Mouse (Mus musculus) regulatory T cell (primary cell): ENCODE data around the gene Palld.

Experiments
- in situ Hi-C: fragments of 300-600 bp; cut with MboI, MseI; formaldehyde crosslinking; loops from one replicate; pipeline ENCODE4 v1.15.1; 2025; ENCODE audit warnings: high pct_unique_total_duplicates

The Palld gene

DNA sequence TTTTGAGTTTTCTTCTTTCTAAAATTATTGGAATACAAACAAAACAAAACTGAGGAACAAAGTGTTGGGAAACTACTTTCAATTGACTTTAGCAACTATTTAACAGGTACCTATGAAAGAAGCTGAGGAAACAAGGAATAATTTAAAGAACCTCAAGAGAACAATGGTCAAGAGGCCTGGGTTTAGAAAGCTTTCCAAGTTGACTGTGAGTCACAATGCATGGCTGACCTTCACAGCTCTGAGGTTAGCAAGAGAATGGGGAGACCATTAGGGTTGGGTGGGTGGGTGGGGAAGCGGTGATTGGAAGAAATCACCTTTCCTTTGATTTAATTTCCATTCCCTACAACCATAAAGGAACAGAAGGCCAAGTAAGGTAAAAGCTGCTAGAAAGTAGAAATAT is 35.6 kb downstream of the Palld start:
- in situ Hi-C loops = no loop called here

DNA sequence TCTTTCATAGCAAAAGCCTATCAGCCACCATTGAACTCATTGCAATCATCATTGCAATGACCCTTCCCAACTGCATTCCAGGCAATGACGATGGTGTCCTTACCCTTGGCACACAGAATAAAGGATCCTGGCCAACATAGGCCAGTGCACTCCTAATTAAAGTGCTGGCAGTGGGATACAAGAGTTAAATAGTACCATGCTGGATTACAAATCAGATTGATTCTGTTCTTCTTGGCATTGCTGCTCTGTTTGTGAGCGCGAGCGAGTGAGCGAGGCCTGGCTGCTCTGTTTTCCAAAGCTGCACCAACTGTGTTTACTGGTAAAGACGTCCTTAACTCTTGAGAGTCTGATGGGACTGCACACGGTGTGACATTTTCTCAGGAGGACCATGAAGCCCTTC is 37.1 kb downstream of the Palld start:
- in situ Hi-C loops = no loop called here

DNA sequence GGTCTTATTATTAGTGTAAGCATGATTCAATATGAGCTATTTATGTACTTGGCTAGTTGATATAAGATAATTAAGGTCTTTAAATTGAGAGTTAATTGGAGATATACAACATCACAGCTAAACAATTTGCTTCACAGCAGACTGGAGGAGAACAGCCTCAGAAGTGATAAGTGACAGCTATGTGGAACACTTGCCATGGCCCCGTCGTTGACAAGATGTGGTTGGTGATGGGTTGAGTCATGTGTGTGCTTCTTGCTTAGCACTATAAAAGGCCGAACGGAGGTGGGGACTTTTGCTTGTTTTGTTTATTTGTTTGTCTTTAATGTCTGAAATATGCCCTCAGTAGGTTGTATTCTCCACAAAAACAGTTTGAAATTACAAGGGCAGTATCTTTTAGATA is 51.2 kb downstream of the Palld start:
- in situ Hi-C loops = no loop called here

DNA sequence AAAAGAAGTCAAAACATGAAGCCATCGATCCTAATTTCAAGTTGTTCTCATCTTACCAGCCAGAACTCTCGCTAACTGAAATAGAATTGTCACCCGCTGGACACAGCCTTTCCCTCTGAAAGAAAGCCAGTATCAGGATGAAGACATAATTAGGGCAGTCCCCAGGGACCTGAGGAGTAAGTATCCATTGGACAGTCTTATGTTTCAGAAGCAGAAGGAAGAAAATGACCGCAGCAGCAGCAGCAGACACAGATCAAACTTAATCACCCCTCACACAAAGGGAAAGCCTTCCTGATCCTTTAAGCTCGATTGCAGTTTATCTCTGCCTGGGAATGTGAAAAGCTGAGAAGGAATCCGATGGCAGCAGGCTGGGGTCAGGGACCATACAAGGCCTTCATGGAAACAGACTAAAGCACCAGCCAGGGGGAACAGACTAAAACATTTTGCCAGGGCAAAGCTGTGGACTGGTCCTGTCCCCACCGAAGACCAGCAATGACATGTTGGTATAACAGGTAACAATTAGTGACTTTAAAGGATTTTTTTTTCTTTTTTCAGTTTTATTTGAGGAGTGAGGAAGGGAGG is 53.8 kb downstream of the Palld start:
- in situ Hi-C loops = no loop called here

DNA sequence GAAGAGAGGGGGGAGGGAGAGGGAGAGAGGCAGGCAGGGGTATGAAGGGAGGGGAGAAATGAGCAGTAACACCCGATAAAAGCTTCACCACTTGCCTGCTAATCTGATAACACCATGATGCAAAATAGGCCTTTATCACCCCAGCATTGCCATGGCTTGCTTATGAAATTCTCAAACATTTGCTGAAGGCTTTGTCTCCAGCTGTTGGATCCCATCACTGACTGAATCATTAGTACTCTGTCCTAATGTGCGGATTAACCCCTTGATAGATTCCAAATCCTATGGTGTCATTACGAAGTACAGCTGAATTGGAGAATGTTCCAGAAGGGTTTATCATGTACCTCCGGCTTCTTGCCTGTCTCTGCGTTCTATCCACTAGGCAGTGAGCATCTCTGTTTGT is 55.0 kb downstream of the Palld start:
- in situ Hi-C loops = no loop called here

DNA sequence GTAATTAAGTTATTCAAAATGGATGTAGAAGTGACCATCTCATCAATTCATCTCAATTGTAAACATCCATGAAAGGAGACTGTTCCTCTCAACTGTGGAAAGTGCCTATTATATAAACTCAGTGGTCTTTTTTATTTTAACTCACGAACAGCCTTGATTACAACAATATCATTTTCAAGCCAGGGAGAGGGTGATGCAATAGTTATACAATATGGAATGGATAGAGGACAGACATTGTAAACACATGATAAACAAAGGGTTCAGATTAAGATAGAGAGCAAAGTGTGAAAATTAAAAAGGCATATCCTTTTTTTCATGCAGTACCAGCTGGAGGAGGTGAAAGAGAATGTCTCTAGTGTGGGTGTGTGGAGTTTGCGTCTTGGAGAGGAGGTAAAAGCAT is 57.5 kb downstream of the Palld start:
- in situ Hi-C loops = no loop called here

DNA sequence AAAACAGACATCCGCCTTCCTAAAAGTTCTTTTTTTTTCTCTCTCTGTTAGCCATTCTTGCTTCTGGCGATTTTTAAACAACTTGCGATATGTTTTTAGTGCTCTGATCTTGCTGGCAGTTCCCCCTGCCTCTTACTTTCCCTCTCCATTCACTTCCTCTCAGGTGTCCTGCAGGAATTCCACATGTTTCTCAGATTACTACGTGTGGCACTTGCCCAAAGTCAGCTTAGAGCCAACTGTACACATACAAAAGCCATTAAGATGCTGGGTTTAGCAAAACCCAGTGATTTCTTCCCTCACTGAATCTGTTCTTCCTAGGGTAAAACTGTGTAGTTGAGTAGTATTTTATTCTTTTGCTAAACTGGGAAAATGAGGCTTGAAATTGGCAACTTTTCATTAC is 57.9 kb downstream of the Palld start:
- in situ Hi-C loops = no loop called here

DNA sequence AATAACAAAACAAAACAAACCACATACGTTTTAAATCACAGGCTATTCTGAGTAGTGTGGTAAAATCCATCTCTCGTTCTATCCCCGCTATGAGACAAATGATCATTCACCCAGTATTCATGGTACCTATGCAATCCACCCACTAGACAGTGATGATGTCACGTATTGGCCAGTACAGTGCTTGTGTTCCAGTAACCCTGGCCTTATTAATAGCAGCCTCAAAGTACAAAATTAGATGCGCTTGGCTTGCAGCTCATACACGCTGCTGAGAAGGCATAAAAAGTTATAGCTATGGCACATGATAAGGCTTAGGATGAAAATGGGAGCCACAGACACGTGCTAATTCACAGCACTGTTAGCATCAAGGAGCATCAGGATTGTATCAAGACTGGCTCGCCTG is 58.7 kb downstream of the Palld start:
- in situ Hi-C loops = no loop called here

DNA sequence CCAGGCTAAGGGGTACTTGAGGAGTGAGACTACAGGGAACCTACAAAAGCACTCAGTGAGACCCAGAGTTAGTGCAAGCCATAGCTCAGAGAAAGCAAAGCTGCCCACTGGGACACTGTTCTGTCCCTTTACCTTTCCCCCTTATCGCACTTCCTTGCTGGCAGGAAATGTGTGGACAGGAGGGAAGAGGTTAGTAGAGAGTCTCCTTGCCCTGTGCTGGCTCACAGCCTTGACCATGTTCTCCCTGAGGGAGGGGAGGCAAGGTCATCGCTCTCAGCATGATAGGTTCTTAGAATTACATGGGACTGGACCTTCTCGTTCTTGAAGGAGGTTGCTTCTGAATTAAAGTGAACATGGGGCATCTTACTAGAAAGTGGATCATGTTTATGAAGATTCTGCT is 69.3 kb downstream of the Palld start:
- in situ Hi-C loops = no loop called here

DNA sequence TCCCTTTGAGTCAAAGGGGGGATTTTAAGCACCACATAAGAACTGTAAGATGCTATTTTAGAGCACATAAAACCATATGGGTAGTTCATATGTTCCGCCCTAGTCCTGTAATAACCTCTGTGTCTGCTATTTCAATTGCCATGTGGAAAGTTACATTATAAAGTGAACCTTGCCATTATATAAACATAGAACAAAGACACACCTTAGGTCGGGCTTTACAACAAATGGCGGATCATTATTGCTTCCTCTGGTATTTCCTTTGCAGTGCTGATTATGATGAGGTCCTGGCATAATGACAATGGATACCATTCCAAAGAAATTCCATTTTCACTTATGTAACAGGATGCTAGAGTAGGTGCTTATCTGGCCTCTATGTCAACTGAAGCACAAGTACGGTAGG is 70.5 kb downstream of the Palld start:
- in situ Hi-C loops = no loop called here

DNA sequence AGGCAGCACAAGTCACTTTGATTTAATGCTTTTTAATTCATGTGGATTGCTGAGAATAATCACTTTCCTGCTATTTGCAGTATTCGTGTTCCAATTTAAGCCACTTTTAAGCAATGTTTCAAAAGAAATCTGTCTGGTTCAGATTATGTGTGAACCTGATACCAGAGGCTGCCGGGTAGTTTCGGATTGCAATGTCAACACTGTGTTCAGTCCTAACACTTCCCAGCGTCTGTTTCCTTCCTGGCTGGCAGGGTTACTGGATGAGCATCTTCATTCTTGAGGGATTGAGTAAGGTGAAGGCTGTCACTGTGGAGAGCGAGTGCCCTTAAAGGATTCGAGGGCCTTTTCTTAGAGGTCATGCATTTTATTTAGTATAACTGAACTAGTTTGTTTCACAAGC is 71.7 kb downstream of the Palld start:
- in situ Hi-C loops = no loop called here

DNA sequence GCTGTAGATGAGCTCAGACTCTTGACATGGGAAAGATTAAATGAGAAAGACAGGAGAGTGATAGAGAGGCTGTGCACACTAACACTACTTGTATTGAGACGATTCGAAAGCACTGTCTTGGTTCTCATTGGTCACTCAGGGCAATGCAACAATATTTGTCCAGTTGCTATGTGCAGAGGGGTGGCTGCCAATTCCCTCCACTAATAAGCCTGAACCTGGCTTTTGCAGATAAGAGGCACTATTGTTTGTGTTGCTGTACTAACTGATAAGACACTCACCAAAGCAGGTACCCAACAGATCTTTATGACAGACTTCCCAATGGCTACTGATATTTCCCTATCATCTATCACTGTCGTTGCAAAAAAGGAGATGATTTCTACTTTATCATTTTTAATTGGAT is 77.9 kb downstream of the Palld start:
- in situ Hi-C loops = no loop called here

DNA sequence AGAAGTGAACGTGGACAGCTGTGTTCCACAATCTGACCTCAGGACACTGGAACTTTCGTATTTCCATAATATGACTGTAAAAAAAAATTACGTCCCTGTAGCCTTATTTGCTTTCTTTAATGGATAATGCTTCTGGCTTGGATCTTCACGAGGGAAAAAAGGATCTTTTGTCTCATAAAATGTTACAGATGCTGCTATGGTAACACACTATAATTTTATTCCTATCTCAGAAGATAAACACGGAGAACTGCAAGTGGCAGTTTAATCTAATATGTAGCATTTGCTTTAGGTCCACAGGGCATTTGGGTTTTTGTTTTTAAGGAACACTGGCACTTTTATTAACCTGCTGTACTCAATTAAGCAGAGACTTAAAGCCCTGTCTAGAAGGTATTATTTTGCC is 79.3 kb downstream of the Palld start:
- in situ Hi-C loops = no loop called here

DNA sequence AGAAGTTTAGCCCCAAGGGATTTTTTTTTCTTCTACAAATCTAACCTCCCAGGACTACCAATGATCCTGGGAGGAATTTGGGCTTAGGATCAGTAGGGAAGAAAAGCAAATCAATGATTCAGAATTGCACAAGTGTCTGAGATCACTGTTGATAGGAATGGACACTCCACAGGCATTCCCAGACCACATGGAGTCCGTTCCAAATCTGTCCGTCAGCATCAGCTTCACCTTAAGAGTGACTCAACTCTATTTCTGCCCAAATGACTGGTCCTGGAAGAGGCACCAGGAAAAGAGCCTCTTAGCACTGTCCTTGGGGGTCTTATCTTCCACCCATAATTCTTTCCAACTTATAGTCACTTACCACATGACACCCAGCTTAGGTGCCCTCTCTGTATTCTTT is 98.7 kb downstream of the Palld start:
- in situ Hi-C loops = no loop called here

DNA sequence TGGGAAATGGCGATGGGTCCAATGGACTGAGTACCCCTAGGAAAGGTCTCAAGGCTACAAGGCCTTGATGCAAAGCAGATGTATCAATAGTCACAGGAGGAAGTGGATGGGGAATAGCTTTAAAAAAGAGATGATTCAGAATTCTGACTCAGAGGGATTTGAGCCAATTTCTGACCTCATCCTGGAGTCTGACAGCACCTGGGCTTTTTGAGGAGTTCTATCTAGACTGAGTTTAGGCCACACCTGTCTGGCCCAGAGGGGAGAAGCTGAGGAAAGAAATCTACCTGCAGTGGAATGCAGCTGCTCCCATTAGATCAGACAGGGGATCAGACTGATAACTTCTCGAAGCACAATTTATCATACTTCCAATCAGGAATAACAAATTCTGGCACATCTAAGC is 99.7 kb downstream of the Palld start:
- in situ Hi-C loops = no loop called here

DNA sequence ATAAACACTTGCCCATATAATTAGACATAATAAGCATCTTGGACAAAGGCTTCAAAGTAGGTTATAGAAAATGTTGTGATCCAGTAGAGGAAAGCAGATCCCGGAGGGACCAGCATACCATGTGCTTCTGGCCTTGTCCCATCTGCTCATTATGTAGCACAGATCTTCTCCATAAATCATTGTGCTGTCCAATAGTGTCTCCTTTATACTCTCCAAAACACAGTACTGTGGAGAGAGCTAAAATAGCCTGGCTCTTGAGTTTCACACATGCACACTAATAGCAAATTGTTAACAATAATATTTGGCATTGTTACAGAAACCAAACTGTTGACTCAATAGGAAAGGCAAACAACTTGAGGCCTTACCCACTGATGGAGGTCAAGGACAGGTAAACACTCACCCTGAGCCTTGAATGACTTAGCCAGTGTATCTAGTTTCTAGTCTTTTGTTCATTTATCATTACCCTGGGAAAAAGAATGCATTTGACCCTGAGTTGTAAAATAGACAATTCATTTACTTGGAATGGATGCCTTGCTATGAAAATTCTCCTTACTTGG is 105.0 kb downstream of the Palld start:
- in situ Hi-C loops = no loop called here

DNA sequence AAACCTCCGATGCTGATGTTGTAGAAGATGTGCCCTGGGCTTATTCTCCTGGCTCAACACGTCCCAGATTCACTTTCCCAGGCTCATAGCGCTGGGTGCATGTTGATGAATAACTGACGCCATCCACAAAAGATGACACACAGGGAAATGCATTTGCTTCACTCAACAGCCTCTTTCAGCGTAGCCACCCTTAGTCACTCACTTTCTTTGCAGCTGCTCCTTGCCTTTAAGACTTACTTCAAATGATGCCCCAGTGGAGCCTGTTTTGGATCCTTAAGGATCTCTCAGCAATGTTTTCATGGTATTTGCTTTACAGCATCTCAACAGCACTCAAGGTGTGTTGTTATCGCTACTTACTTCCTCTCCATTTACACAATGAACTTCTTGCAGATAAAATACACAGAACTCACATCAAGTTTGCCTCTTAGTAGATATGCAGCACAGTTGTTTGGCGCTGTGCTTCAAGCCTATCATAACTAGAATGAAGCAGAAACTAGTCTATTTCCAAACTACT is 105.9 kb downstream of the Palld start:
- in situ Hi-C loops = no loop called here

DNA sequence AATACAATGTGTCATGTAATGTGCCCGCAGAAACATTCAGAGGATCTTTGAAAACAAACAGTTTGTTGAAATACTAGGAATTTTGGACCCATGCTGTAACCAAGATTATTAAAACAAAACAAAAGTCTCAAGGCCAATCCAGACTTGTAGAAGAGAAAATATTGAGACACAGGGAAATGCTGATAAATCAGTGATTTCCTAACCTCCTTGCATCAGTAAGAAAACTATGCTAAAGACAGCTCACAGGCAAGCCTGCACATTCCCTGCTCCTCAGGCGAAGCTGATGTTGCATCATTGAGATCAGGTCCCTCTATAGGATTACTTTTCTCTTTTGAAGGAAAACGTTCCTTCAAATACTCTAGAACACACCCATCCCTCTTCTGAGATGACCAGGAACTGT is 112.5 kb downstream of the Palld start:
- in situ Hi-C loops = no loop called here

DNA sequence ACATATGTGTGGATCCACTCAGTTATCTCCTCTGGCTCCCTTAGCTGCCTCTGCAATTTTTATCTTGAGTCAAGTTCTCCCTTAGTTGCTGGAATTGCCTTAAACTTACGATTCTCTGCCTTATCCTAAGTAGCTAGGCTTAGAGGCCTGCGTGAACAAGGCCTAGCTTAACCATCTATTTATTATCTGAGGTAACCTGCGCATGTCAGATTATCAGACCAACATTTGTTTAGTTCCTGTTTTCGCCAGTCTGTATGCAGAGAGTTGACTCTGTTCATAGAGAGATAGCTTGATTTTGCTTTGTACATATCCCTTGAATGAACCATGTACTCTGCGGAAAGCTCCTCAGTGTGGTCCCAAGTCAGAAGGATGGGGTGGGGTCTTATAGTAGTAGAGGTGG is 113.2 kb downstream of the Palld start:
- in situ Hi-C loops = no loop called here

DNA sequence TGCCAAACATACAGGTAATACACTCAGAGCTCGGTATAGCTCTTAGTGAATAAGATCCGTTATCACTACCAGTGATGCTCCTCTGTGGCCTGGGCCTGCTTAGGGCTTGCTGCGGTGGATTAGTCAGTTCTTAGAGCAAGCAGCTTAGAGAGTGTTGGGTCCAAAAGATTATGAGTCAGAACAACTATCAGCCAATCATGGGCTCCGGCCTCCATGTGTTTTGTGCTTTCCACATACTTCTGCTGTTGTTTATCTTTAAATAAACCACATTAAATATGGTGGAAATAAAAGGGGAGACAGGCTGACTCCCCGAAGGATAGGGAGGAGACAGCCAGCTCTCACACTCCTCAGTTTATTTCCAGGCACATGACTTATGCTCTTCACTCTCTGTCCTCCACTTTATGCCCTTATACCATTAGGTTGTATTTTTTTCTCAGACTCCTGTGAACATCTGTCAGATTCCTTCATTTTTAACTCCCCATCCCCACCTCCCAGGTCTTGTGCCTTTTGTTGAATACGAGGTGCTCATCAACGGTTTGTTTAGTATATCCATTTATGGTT is 119.5 kb downstream of the Palld start:
- in situ Hi-C loops = no loop called here

DNA sequence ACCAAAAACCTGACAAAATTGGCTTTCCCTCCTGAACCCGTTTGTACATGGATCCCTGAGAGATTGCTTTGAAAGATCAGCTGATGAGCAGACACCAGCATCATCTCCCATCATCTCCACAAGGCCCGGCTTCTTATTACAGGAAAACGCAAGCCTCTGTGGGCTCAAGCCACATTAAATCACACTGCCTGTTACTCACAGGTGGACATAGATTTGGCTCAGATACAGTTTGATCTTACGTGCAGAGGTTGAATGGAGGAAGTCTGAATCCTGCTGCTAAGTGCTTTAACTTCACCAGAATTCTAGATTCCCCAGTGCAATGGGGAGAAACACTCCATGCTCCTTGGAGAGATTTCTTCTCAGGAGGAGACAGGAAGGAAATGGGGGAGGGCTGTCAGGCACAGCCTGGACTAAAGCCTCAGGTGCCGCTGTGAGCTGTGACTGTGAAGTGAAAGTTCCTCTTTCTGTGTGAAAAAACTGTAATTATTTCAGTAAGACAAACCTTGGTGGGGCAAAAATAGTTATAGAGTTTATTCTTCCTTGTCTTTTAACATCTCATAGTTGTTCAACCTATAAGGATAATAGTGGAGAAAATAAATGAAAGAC is 121.7 kb downstream of the Palld start:
- in situ Hi-C loops = no loop called here

DNA sequence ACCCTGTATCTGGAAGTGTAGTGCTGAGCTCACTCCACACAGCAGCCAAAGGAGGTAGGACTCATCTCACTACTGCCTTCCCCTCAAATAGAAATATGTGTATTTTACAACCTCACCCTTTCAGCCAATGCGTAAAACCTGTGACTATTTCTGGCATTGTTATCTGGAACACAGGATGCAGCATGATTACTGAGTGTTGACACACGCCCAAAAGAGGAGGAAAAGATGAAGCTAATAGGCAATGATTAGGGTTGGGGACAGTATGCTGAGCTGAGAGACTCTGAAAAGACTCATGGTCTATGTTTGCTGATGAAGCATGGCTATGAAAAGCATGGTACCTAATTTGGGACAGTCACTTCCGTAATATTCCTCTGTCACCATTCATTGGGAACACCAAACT is 124.3 kb downstream of the Palld start:
- in situ Hi-C loops = no loop called here

DNA sequence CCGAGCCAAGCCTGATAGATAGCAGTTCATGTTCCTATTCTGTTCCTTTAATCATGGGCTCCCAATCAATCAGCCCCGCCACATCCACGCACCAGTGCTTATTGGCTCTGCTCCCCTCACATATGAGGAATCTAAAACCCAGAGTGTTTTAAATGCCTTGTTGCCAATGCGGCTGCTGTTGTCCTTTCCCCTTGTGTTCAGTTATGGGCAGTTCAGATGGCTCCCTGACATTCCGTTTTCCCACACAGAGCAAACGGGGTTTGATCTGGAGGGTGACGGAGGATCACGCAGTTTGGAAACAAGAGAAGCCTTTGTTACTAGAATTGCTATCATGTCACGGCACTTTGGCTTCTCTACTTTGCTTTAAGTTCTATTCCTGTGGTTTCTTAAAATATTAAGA is 125.9 kb downstream of the Palld start:
- in situ Hi-C loops = no loop called here
